Mouse (Mus musculus) myocyte (in vitro differentiated cells): ENCODE data around the gene Twnk.

Experiments used
- CEBPB ChIP-seq: IDR thresholded peaks from 2 replicates; pipeline ENCODE4 v1.6.1; 2011; ENCODE audit warnings: mild to moderate bottlenecking, moderate library complexity; ENCODE audit not compliant: poor library complexity, insufficient read depth, severe bottlenecking
- E2F4 ChIP-seq: IDR thresholded peaks from one replicate; pipeline ENCODE4 v1.6.1; 2011; ENCODE audit warnings: mild to moderate bottlenecking, control low read depth, moderate library complexity; ENCODE audit not compliant: insufficient read depth
- MAX ChIP-seq: IDR thresholded peaks from one replicate; pipeline ENCODE4 v1.6.1; 2011; ENCODE audit warnings: low read depth, mild to moderate bottlenecking, control low read depth
- MYOD1 ChIP-seq, 3 experiments: IDR thresholded peaks; one replicate each; pipeline ENCODE4 v1.6.1; 2011; ENCODE audit warnings: control low read depth in 2 of 3, low read depth in 2 of 3, mild to moderate bottlenecking in 2 of 3, moderate library complexity in 1 of 3; ENCODE audit not compliant: insufficient read length in 2 of 3, control insufficient read depth in 1 of 3
- MYOG ChIP-seq, 3 experiments: IDR thresholded peaks; one replicate each; pipeline ENCODE4 v1.6.1; 2011; ENCODE audit warnings: control low read depth in 2 of 3, low read depth in 2 of 3, mild to moderate bottlenecking in 2 of 3; ENCODE audit not compliant: insufficient read length in 2 of 3, control insufficient read depth in 1 of 3, insufficient read depth in 1 of 3
- POLR2A ChIP-seq: IDR thresholded peaks from one replicate; pipeline ENCODE4 v1.6.1; 2011; ENCODE audit warnings: low read depth, mild to moderate bottlenecking, control low read depth, moderate library complexity; ENCODE audit not compliant: insufficient read length
- POLR2AphosphoS2 ChIP-seq: IDR thresholded peaks from one replicate; pipeline ENCODE4 v1.6.1; 2011; ENCODE audit warnings: low read depth, control low read depth; ENCODE audit not compliant: insufficient read length
- REST ChIP-seq: IDR thresholded peaks from one replicate; pipeline ENCODE4 v1.6.1; 2011; ENCODE audit warnings: mild to moderate bottlenecking, control low read depth, moderate library complexity; ENCODE audit not compliant: insufficient read depth, insufficient read length
- TCF12 ChIP-seq: IDR thresholded peaks from one replicate; pipeline ENCODE4 v1.6.1; 2011; ENCODE audit warnings: mild to moderate bottlenecking, control low read depth; ENCODE audit not compliant: poor library complexity, insufficient read depth, severe bottlenecking
- USF1 ChIP-seq: IDR thresholded peaks from one replicate; pipeline ENCODE4 v1.6.1; 2011; ENCODE audit warnings: low read depth, mild to moderate bottlenecking, control low read depth, moderate library complexity

DNA sequence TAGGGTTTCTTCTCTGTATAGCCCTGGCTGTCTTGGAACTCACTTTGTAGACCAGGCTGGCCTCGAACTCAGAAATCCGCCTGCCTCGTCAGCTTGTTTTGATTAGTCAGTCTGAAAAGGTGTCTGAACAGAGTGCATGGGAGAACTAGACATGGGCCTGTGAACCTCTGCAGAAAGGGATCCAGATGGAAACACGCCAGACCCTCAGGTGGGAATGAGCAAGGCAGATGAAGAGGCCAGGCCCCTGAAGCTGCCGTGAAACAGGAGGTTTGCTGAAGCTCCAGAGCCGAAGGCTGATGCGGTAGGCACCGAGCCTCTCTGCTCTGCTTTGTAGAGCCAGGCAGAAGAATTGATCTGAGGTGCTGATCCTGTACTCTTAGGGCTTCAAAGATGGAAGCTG is 6.8 kb downstream of the Twnk start:
- TF ChIP-seq MYOG (IDR thresholded peaks at IDR 0.05; ENCODE audit: control insufficient read depth in 1 of 3, insufficient read depth in 1 of 3, insufficient read length in 2 of 3, low read depth in 2 of 3) (no peak), MYOD1 (IDR thresholded peaks at IDR 0.05; ENCODE audit: control insufficient read depth in 1 of 3, insufficient read length in 2 of 3, low read depth in 2 of 3) (no peak), POLR2A (no peak), POLR2AphosphoS2 (no peak), MAX (no peak), USF1 (no peak), E2F4 (no peak), REST (no peak), TCF12 (no peak), CEBPB (no peak)
